Mouse (Mus musculus) forebrain, embryonic 16.5 days (tissue): ENCODE measurements around the gene Tent5a. TPM values are rescaled to one million over a fixed set of nuclear protein-coding genes. Genes with fewer than 3 reads are reported as not detected.

Experiments
- ATAC-seq: fragments of 200-750 bp; cut with Nextera tagmentation; 2 replicates; pipeline ENCODE4 v1.8.0; 2017; ENCODE audit warnings: mild to moderate bottlenecking, moderate library complexity
- H3K27ac ChIP-seq: fragments of 300-500 bp; sonication (generic); 2 replicates; pipeline ENCODE4 v1.5.1; 2014; ENCODE audit warnings: low read length, control low read depth
- H3K27me3 ChIP-seq: fragments of 300-500 bp; sonication (generic); replicated peaks from 2 replicates; pipeline ENCODE4 v1.6.1; 2014; ENCODE audit warnings: low read length; ENCODE audit not compliant: control insufficient read depth, insufficient read depth
- H3K36me3 ChIP-seq: fragments of 300-500 bp; sonication (generic); 2 replicates; pipeline ENCODE4 v1.6.1; 2014; ENCODE audit not compliant: control insufficient read depth, insufficient read depth
- H3K4me1 ChIP-seq: fragments of 300-500 bp; sonication (generic); replicated peaks from 2 replicates; pipeline ENCODE4 v1.6.1; 2014; ENCODE audit warnings: low read length; ENCODE audit not compliant: control insufficient read depth, insufficient read depth
- H3K4me2 ChIP-seq: fragments of 300-500 bp; sonication (generic); 2 replicates; pipeline ENCODE4 v1.6.1; 2014; ENCODE audit warnings: mild to moderate bottlenecking, low read length, control low read depth
- H3K4me3 ChIP-seq: fragments of 300-500 bp; sonication (generic); replicated peaks from 2 replicates; pipeline ENCODE4 v1.5.1; 2014; ENCODE audit warnings: mild to moderate bottlenecking, low read length, control low read depth
- H3K9ac ChIP-seq: fragments of 300-500 bp; sonication (generic); replicated peaks from 2 replicates; pipeline ENCODE4 v1.6.1; 2014; ENCODE audit warnings: low read depth, low read length, control low read depth
- H3K9me3 ChIP-seq: fragments of 300-500 bp; sonication (generic); 2 replicates; pipeline ENCODE4 v1.6.1; 2016; ENCODE audit warnings: low read length; ENCODE audit not compliant: control insufficient read depth
- WGBS: fragments of 180-500 bp; shearing (Covaris S2); extraction: QIAGEN DNeasy Blood & Tissue Kit; methylation state at CpG from one replicate; pipeline ENCODE4 v1.1.7; 2014; 5-methylcytosine and 5-hydroxymethylcytosine counted together
- polyA plus RNA-seq: library from polyadenylated mRNA; unstranded; fragments of >200 nt; fragmentation: Nextera tagmentation; extraction: Ambion mirVana; gene quantifications from 2 replicates; pipeline ENCODE4 v1.2.1, GENCODE M21; 2015

Gene Tent5a
- polyA plus RNA-seq, 1 experiment from 2014 or later = 2.7 TPM

GRCm38 (mm10) chr9:85320167-85320951, 6.8 kb downstream of the Tent5a start:
- Histone ChIP-seq H3K4me3 (no peak overlapping the region), H3K36me3 (no peaks in the 10 kb centered on the region), H3K4me2 (no peak overlapping the region), H3K27me3 (0 out of 2 replicates have a peak, but pooled peaks cover 4% of the 10 kb centered on the region), H3K27ac (no peak overlapping the region), H3K9me3 (no peaks in the 10 kb centered on the region), H3K9ac (no peak overlapping the region), H3K4me1 (no peaks in the 10 kb centered on the region)
- 67% methylated on average over 8 of the region's 8 CpGs for WGBS
- no peak for ATAC-seq

GRCm38 (mm10) chr9:85316122-85316521, 11.0 kb downstream of the Tent5a start:
- H3K4me2 ChIP-seq = no peak overlapping the region
- H3K9me3 ChIP-seq = no peaks in the 10 kb centered on the region
- no peaks in the 10 kb centered on the region for H3K36me3 ChIP-seq
- no peak for ATAC-seq
- no peak overlapping the region for H3K9ac ChIP-seq
- 48% methylated on average over 1 of the region's 1 CpGs for WGBS
- no peak overlapping the region for H3K4me3 ChIP-seq
- no peaks in the 10 kb centered on the region for H3K4me1 ChIP-seq
- H3K27me3 ChIP-seq = no peaks in the 10 kb centered on the region
- no peak overlapping the region for H3K27ac ChIP-seq

GRCm38 (mm10) chr9:85312473-85312872, 14.7 kb downstream of the Tent5a start, which contains the start of gene Gm11114:
Gm11114 (plus strand) TSS chr9:85312773.
- H3K9ac ChIP-seq = no peak within 1 kb of the TSS
- no peaks in the 10 kb centered on the region for H3K9me3 ChIP-seq
- no peaks in the 10 kb centered on the region for H3K4me1 ChIP-seq
- H3K36me3 ChIP-seq = no peaks in the 10 kb centered on the region
- no peak within 1 kb of the TSS for H3K4me3 ChIP-seq
- ATAC-seq = no peak
- 82% methylated on average over 6 of the region's 6 CpGs for whole genome bisulfite sequencing
- no peaks in the 10 kb centered on the region for H3K27me3 ChIP-seq
- H3K4me2 ChIP-seq = no peak within 1 kb of the TSS
- H3K27ac ChIP-seq = no peak within 1 kb of the TSS

- Histone ChIP-seq H3K4me2 (no peak overlapping the region), H3K9me3 (no peaks in the 10 kb centered on the region), H3K9ac (no peak overlapping the region), H3K36me3 (no peaks in the 10 kb centered on the region), H3K4me3 (no peak overlapping the region), H3K27ac (no peak overlapping the region), H3K27me3 (no peaks in the 10 kb centered on the region), H3K4me1 (no peaks in the 10 kb centered on the region)
- 93% methylated on average over 3 of the region's 3 CpGs for WGBS
- no peak for ATAC-seq
Measured at GRCm38 (mm10) chr9:85303378-85303777, 23.8 kb downstream of the Tent5a start.

- Histone ChIP-seq H3K4me1 (no peaks in the 10 kb centered on the region), H3K27me3 (no peaks in the 10 kb centered on the region), H3K9ac (no peak overlapping the region), H3K4me2 (no peak overlapping the region), H3K36me3 (no peaks in the 10 kb centered on the region), H3K27ac (no peak overlapping the region), H3K9me3 (no peaks in the 10 kb centered on the region), H3K4me3 (no peak overlapping the region)
- ATAC-seq = no peak
- 83% methylated on average over 4 of the region's 4 CpGs for WGBS
Measured at GRCm38 (mm10) chr9:85302849-85303248, 24.3 kb downstream of the Tent5a start.

GRCm38 (mm10) chr9:85274114-85274513, 53.0 kb downstream of the Tent5a start:
- ATAC-seq = no peak
- WGBS = 67% methylated on average over 2 of the region's 2 CpGs
- H3K9ac ChIP-seq = no peak overlapping the region
- no peaks in the 10 kb centered on the region for H3K36me3 ChIP-seq
- H3K4me2 ChIP-seq = no peak overlapping the region
- no peaks in the 10 kb centered on the region for H3K27me3 ChIP-seq
- H3K4me3 ChIP-seq = no peak overlapping the region
- no peak overlapping the region for H3K27ac ChIP-seq
- no peaks in the 10 kb centered on the region for H3K4me1 ChIP-seq
- no peaks in the 10 kb centered on the region for H3K9me3 ChIP-seq

Other genes starting within 250 kb of the Tent5a start
- not detected in 2 replicates for gene Gm11114, start 14.6 kb downstream of the Tent5a start, polyA plus RNA-seq